Mouse (Mus musculus) frontal cortex, adult 2 months (tissue): Measurements from ENCODE around the gene Arhgap18. TPM values are rescaled to one million over a fixed set of nuclear protein-coding genes. Genes with fewer than 3 reads are reported as not detected.
A peak's percentile ranks its signal among the peaks of the same experiment; 100 is the strongest.

Source experiments
- DNase-seq, 2 experiments: peaks; one replicate each; pipeline ENCODE4 v3.0.0; 2022; ENCODE audit warnings: low spot score in 1 of 2; ENCODE audit errors: extremely low spot score in 1 of 2
- polyA plus RNA-seq: library from polyadenylated mRNA; depleted of rRNA; stranded (reverse); fragments of >200 nt; gene quantifications from 2 replicates; pipeline ENCODE4 v1.2.3, GENCODE M21; 2012

Arhgap18 gene
- polyA plus RNA-seq, 1 experiment: 5.7 TPM

DNA sequence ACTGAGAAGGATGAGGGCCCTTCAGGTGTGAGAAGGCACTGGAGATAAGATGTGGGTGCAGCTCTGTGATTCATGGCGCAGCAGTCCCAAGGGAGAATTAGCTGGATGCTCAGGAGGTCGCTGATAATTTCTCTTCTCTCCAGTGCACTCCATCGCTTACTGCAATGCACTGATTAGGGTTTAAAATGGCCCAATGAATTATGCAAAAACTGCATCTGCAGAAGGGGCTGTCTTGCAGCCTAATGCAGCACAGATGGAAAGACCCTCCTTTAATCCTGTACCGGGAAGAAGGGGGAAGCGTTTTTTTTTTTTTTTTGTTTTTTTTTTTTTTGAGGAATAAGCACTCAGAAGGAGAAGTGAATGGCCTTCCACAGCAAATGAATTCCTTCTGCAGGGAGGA lies 74.1 kb downstream of the Arhgap18 start:
- DNase-seq: no peak

DNA sequence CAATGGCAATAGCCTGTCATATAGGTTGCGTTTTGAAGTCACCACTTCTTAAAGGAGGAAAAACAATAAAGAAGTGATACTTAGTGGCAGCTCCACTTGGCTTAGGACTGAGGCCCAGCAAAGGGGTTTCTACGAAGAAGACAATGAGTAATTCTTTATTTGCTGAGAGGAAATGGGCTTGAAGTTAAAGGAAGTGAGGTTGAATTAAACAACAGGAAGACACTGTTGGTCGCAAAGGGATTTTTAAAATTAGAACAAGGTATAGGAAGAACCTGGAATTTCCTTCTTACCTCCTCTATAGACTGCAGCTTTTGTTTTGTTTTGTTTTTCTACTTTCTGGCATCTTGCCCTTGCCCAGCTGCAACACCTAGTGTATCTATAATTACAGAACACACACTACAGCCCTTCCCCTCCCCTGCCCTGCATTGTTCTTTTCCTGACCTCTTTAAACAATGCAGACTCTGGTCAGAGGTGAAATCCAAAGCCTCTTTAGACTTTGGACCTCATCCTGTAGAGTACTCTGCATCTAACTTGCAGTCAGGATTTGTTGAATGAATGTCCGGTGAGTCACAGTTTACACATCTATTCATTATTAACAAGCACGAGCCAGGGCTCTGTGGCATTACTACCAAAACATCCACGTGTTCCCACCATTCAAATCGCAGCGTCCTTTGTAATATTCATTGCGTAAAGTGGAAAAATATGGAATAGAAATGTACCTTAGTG lies 75.4 kb downstream of the Arhgap18 start:
- no peak for DNase-seq

DNA sequence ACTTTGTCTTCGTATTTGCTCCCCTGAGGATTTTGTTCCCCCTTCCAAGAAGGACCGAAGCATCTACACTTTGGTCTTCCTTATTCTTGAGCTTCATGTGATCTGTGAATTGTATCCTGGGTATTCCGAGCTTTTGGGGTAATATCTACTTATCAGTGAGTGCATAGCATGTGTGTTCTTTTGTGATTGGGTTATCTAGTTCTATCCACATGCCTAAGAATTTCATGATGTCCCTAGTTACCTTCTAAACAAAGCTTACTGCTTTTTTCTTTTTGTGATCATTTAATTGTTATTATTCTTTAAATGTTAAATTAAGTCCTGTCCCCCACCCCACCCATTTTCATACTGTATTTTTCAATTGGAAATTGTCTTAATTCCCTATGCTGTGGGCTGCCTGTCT lies 78.8 kb downstream of the Arhgap18 start:
- DNase-seq: no peak

DNA sequence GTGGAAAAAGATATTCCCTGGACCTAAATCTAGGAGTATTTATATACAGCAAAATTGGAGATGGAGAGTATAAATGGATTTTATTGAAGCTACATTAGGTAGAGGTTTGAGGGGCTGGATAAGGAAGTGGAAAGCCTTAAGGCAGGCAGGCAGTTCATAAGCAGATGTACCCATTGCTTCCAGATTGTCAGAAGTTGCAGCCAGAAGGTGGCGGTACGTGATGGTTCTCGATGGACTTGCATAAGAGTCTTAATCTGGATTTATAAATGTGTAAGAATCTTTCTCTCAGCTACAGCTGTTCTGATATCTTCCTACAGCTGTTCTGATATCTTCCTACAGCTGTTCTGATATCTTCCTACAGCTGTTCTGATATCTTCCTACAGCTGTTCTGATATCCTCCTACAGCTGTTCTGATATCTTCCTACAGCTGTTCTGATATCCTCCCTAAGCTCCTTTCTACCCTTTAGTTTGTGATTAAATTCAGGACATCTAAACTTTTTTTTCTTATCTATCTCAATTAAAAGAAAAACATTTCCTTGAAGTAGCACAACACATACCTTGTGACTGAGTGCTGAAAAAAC lies 79.5 kb downstream of the Arhgap18 start:
- DNase-seq: no peak

DNA sequence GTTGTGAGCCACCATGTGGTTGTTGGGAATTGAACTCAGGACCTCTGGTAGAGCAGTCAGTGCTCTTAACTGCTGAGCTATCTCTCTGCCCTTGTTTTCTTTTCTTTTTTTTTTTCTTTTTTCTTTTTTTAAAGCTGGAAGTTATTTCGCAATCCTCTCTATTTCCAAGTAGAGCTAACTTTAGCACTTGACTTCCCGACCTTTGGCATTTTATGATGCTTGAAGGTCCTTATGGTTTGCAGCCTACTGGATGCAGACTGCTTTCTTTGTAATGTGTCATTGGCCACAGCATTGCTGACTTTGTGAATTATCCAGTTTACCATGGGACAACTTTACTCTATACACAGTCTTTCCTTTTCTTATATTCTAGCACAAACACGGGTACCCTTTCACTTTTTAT lies 80.2 kb downstream of the Arhgap18 start:
- DNase-seq: no peak

DNA sequence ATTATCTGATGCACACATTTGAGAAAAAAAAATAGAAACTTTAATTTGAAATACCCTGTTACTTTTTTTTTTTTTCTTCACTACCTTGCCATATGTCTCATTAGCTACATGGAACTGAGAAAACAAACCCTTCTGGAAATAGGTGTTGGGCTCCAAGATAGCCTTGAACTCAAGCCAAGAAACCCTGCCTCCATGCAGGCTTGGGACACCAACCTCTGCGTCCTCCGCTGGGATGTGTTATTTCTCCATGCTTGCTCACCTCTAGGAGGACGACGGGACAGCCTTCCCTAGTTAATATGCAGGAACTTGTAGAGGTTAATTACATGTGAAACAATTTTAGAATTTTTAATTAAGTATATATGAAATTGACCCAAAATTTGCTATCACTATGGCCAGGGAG lies 96.1 kb downstream of the Arhgap18 start:
- no peak for DNase-seq

DNA sequence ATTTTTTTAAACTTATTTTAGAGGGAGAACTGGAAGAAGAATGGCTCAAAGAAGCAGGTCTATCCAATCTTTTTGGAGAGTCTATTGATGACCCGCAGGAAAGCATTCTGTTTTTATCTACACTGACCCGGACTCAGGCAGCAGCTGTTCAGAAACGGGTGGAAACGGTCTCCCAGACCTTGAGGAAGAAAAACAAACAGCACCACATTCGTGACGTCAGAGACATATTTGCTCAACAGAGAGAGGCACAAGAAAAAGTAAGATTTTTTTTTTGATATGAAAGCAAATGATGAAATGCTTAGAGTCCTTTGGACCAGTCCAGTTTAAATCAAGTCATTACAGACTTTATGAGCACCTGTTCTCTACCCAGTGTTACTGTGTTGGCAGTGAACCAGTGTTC lies 96.6 kb downstream of the Arhgap18 start:
- no peak for DNase-seq

DNA sequence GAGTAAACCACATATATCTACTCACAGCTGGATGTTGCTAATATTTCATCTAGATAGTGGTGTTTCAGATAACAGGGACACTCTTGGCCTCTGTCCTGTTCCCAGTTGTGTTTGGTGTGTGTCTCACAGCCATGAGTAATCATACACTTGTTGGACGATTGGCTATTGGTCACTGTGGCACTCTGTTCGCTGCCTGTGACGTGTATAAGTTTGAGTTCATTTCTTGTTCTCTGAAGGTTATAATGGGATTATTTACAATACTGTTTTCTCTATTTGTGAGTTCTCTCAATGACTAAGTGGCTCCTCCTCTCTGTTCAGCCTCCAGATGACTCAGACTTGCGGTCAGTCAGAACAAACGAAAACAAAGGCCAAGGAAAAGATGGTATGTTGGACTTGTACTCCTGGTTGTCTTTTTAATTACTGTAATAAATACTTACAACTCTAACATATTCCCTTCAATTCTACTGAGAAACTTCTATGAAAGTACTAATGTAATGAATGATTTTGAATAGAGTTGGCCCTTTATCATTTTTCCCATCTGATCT lies 101.4 kb downstream of the Arhgap18 start:
- DNase-seq: no peak

DNA sequence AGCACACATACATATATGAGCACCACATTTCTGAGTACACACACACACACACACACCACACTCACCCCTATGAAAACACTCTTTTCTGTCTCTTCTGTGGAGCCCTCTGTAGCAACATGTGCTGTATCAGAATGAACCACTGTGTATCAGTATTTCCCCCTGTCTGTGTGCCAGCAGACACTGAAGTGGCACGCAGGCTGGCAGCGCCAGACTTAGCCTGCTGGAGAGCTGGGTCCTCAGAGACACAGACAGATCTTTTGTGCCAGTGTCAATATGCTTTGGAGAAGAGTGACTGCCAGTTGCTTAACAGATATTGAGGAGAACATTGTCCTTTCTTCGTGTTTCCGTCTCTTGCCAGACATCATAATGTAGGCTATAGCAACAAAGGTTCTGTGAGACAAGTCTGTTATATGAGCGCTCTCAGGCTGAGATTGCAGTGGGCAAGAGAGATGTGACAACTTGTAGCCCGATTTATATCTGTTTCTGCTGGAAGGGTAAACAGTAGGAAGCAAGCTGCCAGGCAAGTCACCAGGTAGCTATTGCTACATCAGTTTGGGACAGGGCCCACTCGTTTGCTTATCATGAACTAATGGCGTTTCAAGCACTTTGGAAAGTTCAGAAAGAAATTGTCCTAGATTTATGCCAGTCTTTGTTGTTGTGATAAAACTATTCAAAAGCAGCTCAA lies 102.8 kb downstream of the Arhgap18 start:
- no peak for DNase-seq

DNA sequence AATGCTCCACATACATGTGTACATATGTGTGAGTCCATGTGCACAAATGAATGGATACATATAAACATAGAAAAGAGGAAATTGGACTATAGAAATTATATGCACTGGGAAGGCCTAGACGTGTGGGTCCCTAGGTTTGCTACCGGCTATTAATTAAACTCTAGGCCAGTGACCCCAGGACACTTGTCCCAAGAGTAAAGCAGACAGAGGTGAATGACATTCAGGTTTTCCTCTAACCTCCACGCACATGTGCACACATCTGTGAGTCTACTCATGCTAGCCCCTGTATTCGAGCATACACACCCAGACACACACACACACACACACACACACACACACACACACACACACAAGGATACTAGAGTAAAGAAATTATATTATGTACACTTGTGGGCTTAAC lies 104.4 kb downstream of the Arhgap18 start:
- no peak for DNase-seq

DNA sequence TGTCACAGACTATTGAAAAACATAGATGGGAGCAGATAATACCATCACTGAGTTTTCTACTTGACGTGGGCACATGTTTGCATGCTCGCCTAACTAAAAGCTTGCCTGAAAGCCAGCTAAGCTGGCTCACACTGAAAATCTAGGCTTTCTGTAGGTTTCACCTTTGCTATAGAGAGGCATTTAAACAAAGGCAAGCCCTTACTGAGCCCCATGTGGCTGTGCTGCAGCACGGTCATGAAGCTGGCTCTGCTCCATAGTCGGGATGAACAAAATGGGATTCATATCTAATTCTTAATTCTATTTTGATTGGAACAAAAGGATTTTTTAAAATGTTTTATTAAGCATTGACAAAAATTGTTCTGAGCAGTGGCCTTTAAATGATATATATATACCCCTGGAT lies 105.3 kb downstream of the Arhgap18 start:
- no peak for DNase-seq

DNA sequence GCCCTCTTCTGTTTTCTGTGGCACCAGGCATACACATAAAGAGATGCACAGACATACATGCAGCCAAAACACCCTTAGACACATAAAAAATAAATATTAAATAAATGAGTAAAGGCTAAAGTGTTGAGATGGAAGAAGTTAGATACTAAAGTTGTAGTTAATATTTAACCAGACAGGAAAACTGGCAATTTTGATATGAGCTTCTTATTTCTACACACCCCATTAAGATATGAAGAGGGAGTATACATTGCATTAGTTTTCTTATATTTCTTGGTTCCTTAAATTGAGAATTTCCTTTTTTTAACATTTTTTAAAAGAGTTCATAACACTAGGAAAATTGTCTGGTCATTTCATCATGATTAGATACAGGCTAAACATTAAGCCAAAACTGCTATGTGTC lies 108.0 kb downstream of the Arhgap18 start:
- no peak for DNase-seq

DNA sequence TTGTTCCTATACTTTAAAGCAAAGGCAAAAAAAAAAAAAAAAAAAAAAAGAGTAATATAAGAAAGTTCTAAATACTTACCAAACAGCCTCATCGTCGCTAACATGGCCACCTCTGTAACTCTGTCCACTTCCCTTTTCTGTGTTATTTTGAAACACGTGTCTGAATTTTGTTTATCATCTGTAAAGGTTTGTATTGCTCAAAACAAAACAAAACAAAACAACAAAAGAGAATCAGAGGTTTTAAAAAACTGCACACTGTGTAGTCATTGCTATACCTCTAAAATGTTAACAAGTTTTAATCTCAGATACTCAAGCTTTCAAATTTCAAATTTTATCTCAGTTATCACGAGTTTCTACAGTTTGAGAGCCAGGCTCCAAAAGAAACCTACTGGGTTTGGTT lies 109.0 kb downstream of the Arhgap18 start:
- DNase-seq: no peak

DNA sequence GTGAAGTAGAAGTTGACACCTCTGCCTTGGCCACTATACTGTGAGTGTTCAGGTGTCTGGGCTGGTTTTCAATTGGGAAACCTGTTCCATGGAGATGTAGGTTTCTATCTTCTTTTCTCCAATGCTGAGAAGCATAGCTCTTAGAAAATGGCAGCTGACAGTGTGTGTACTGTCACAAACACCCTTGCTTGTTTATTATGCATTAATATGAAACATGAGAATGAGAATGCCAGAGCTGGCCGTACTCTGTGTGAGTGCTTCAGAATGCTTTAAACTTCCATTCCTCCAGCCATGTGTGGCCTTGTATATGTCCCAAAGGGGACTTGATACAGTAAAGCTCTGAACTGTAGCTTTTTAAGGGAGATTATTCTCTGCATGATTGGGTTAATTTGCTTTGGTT lies 110.8 kb downstream of the Arhgap18 start:
- DNase-seq: no peak

DNA sequence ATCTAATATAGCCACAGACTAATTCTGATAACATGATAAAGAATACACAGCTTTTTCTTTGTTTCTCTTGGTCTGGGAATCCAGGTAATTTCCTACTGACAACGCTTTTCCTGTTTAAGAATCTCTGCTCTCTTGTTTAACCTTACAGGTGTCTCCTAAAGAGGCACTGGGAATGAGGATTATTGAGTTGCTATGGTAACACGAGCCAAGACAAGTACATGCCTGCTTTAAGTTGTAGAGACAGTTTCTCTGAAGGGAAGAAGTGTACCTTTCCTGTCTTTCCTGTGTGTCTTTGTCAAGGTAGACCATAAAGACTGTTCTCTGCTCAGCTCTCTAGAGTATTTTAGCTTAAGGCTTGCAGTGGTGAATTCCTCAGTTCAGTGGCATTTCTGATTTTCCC lies 117.6 kb downstream of the Arhgap18 start:
- no peak for DNase-seq

DNA sequence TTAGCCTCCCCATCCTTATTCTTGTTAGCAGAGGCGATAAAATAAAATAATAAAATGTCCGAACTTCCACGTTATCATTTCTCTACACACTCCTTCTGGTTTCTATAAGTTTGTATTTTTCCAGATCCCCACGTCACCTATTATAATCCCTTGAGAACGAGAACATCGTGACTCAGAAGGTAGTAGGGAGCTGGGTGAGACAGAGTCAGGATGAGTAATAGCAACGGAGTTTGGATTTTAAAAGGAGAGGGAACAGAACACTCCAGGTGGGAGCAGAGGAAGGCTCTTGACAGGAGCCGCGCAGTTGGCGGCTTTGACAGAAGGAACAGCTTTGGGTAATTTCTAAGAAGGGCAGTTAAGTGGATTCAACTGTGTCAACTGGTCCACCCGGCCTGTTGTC lies 124.1 kb downstream of the Arhgap18 start:
- peak in 1 of 2 experiments; percentile 48 for DNase-seq

DNA sequence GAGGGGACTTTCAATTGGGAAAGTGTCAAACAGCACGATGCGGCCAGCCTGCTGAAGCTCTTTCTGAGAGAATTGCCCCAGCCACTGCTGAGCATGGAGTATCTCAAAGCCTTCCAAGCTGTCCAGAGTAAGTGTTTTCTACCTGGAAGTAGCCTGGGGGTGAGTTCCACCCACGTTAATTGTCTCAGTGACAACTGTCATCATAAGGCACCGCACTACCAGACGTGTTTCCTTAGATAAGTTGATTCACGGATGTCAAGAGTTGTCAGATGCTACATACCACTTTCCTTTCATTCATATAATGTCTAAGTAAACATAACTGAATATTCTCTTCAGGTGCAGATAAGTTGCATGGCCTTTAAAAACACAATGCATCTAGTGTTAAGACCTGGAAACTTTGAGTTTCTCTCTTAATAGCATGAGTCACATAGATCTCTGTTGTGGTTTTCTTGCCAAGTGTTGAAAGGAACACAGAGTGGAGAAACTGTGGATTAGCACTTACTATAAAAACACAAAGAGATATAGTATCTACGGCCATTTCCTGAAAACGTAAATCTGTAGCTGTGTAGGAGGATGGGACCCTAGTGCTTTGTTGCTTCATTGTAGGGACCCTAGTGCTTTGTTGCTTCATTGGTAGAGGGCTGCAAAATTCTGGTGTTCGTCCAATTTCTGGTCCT lies 125.8 kb downstream of the Arhgap18 start:
- no peak for DNase-seq

DNA sequence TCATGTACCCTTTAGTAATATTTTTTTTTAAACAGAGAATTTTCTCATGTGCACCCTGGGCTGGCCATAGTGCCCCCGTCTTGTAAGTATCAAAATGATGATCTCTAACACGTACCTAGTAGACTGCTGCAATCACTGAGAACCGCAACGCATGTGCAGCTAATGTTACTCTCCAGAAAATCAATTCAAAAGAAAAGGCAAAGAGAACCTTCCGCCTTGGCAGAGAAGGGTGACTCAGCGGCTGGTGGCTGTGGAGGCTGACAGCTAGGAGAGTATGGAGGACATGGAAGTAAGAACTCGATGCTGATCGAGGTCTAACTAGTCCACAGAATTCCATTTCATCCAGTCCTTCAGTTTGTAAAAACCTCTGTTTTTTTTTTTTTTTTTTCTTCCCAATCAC lies 131.7 kb downstream of the Arhgap18 start:
- DNase-seq: peak in 1 of 2 experiments; percentile 48

DNA sequence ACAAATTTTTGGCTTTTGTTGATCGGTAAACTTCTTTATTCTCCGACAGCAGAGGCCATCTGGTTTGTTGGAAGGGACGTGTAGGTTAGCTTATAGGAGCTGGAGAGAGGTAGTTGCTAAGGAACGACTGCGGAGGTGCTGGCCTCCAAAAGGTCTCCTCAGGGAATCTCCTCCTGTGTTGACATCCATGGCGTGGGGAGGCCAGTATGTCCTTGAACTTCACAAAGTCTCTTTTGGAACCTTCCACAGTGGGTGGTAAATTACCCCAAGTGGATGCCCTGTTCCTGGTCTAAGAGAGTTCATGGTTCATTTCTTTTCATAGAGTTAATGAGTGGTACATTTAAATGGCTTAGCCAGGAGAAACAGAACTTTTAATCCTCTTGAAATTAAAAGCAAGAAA lies 136.0 kb downstream of the Arhgap18 start:
- no peak for DNase-seq

DNA sequence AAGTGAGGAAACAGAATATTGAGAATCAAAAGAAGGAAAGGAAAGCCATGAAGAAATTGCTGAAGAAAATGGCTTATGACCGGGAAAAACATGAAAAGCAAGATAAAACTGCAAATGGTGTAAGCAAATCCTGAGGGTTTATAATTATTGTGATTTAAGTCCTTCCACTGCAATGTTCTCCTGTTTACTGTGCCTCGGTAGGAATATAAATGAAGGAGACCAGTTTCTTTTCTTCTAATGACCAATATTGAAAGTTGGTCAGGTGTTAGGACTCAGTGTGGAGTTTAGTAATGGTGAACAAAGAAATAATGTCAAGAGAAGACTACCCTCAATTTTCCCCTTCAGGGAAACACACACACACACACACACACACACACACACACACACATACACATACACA lies 136.5 kb downstream of the Arhgap18 start:
- DNase-seq: no peak

DNA sequence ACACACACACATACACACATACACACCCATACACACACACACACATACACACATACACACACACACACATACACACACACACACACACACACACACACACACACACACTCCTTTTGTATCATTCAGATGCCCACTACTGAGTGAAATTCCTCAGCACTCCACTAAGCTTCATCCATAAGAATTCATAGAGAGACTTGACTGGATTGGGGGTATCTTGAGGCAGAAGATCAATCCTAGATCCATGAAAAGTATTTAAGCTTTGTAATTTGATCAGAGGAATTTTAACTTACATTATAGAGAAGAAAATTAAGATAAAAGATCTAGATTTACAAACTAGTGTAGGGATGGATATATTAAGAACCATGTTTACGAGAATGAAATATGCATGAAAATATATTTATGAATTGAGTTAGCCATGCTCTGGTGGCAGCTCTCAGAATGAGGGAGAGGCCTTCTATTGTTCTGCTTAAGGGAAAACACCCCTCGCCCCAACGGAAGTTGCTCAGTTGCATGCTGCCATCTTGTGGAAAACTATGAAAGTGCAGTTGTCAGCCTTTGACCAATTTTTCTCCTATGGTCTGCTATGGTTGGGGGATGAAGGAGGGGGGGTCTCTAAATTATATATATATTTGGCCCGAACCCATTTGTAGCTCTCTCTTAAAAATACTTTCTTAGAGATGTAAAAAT lies 137.2 kb downstream of the Arhgap18 start:
- DNase-seq: peak; percentile 14 to 82
